Mouse (Mus musculus): Measurements from ENCODE around the gene Rassf7. TPM values are rescaled to one million over a fixed set of nuclear protein-coding genes. Genes with fewer than 3 reads are reported as not detected.

Gene Rassf7
- total RNA-seq (2021) (under 1 TPM; 0.25 to 0.42 TPM), polyA plus RNA-seq (2012; rRNA removed) (2.2 and 3.3 TPM in 2 replicates)
- long read RNA-seq: 0 reads

- H3K27me3 ChIP-seq (ENCODE audit: control insufficient read depth, insufficient read depth, low read length): no peaks in the 10 kb centered on the region
- H3K27ac ChIP-seq: no peak within 1 kb of the TSS
- peak within 1 kb of the TSS; percentile 31 for H3K9ac ChIP-seq (ENCODE audit: low read depth, low read length)
- WGBS: 5% methylated on average over 41 of the region's 41 CpGs
- peaks cover 2% of the 10 kb centered on the region; the same call in 1 of the 2 replicates for H3K4me1 ChIP-seq (ENCODE audit: control insufficient read depth, insufficient read depth, low read length)
- H3K4me3 ChIP-seq: peak within 1 kb of the TSS; percentile 54
- H3K36me3 ChIP-seq (ENCODE audit: control insufficient read depth, insufficient read depth, low read length): no peaks in the 10 kb centered on the region
- peak; percentile 85 to 91 for DNase-seq
- no peaks in the 10 kb centered on the region for H3K79me2 ChIP-seq (replicated peaks; ENCODE audit: control insufficient read depth, insufficient read depth, low read length)
- no peak for TF ChIP-seq POLR2A (IDR thresholded peaks at IDR 0.05; ENCODE audit: insufficient read depth, low read depth, low read length)
- intact Hi-C loops (cut with DNase I): no loop called here
These were observed at the start of gene Rassf7 for GRCm38 (mm10) chr7:141215101-141215879. TSS of gene Rassf7 (plus strand) at chr7:141215860.

- Histone ChIP-seq H3K4me3 (peak overlapping the region; percentile 56), H3K27ac (peak overlapping the region; percentile 75), H3K9ac (ENCODE audit: low read depth, low read length) (peak overlapping the region; percentile 69), H3K79me2 (replicated peaks; ENCODE audit: control insufficient read depth, insufficient read depth, low read length) (no peaks in the 10 kb centered on the region), H3K36me3 (ENCODE audit: control insufficient read depth, insufficient read depth, low read length) (no peaks in the 10 kb centered on the region), H3K27me3 (ENCODE audit: control insufficient read depth, insufficient read depth, low read length) (no peaks in the 10 kb centered on the region), H3K4me1 (ENCODE audit: control insufficient read depth, insufficient read depth, low read length) (peaks cover 14% of the 10 kb centered on the region)
- intact Hi-C loops (cut with DNase I): no loop called here
- TF ChIP-seq POLR2A (IDR thresholded peaks at IDR 0.05; ENCODE audit: insufficient read depth, low read depth, low read length) (no peak; the same call in none of the 2 replicates), CTCF (IDR thresholded peaks at IDR 0.05) (no peak), EP300 (IDR thresholded peaks at IDR 0.05; ENCODE audit: insufficient read depth, low read depth, low read length) (no peak)
- peak; percentile 50 to 54 for DNase-seq
- 33% methylated on average over 7 of the region's 7 CpGs for WGBS
These were observed 47.7 kb upstream of the Rassf7 start for GRCm38 (mm10) chr7:141167901-141168517.

- Histone ChIP-seq H3K79me2 (replicated peaks; ENCODE audit: control insufficient read depth, insufficient read depth, low read length) (no peaks in the 10 kb centered on the region), H3K27me3 (ENCODE audit: control insufficient read depth, insufficient read depth, low read length) (no peaks in the 10 kb centered on the region), H3K27ac (peak overlapping the region; percentile 75), H3K36me3 (ENCODE audit: control insufficient read depth, insufficient read depth, low read length) (no peaks in the 10 kb centered on the region), H3K4me3 (peak overlapping the region; percentile 56), H3K9ac (ENCODE audit: low read depth, low read length) (peak overlapping the region; percentile 69), H3K4me1 (ENCODE audit: control insufficient read depth, insufficient read depth, low read length) (peaks cover 15% of the 10 kb centered on the region)
- intact Hi-C loops (cut with DNase I): no loop called here
- TF ChIP-seq CTCF (IDR thresholded peaks at IDR 0.05) (no peak), POLR2A (IDR thresholded peaks at IDR 0.05; ENCODE audit: insufficient read depth, low read depth, low read length) (peak; percentile 57)
- 6% methylated on average over 22 of the region's 22 CpGs for WGBS
- peak; percentile 78 to 85 for DNase-seq
These were observed 47.1 kb upstream of the Rassf7 start for GRCm38 (mm10) chr7:141168518-141168953.

GRCm38 (mm10) chr7:141169300-141169699, 46.4 kb upstream of the Rassf7 start:
- no peaks in the 10 kb centered on the region for H3K79me2 ChIP-seq (replicated peaks; ENCODE audit: control insufficient read depth, insufficient read depth, low read length)
- peaks cover 15% of the 10 kb centered on the region for H3K4me1 ChIP-seq (ENCODE audit: control insufficient read depth, insufficient read depth, low read length)
- no peak overlapping the region for H3K27ac ChIP-seq
- no peaks in the 10 kb centered on the region for H3K36me3 ChIP-seq (ENCODE audit: control insufficient read depth, insufficient read depth, low read length)
- 22% methylated on average over 1 of the region's 1 CpGs for WGBS
- no peak overlapping the region for H3K4me3 ChIP-seq
- no peak overlapping the region for H3K9ac ChIP-seq (ENCODE audit: low read depth, low read length)
- no peak for DNase-seq
- TF ChIP-seq EP300 (IDR thresholded peaks at IDR 0.05; ENCODE audit: insufficient read depth, low read depth, low read length) (no peak), POLR2A (IDR thresholded peaks at IDR 0.05; ENCODE audit: insufficient read depth, low read depth, low read length) (no peak), CTCF (IDR thresholded peaks at IDR 0.05) (no peak)
- H3K27me3 ChIP-seq (ENCODE audit: control insufficient read depth, insufficient read depth, low read length): no peaks in the 10 kb centered on the region
- intact Hi-C loops (cut with DNase I): no loop called here

GRCm38 (mm10) chr7:141169866-141170265, 45.8 kb upstream of the Rassf7 start:
- Histone ChIP-seq H3K4me3 (no peak overlapping the region), H3K27ac (no peak overlapping the region), H3K4me1 (ENCODE audit: control insufficient read depth, insufficient read depth, low read length) (peaks cover 15% of the 10 kb centered on the region), H3K9ac (ENCODE audit: low read depth, low read length) (no peak overlapping the region; the same call in 1 of the 2 replicates), H3K27me3 (ENCODE audit: control insufficient read depth, insufficient read depth, low read length) (no peaks in the 10 kb centered on the region), H3K36me3 (ENCODE audit: control insufficient read depth, insufficient read depth, low read length) (no peaks in the 10 kb centered on the region), H3K79me2 (replicated peaks; ENCODE audit: control insufficient read depth, insufficient read depth, low read length) (no peaks in the 10 kb centered on the region)
- TF ChIP-seq EP300 (IDR thresholded peaks at IDR 0.05; ENCODE audit: insufficient read depth, low read depth, low read length) (no peak), POLR2A (IDR thresholded peaks at IDR 0.05; ENCODE audit: insufficient read depth, low read depth, low read length) (no peak), CTCF (IDR thresholded peaks at IDR 0.05) (no peak)
- intact Hi-C loops (cut with DNase I): loop anchor here (5.0 kb wide), 2 partner anchors 163 to 313 kb away; partner anchors contain the start of genes Bet1l, Gm45785 and Ric8a
- no peak for DNase-seq

Measured in heart, adult 2 months (tissue).